Comparison of ENCODE assay signal across 7 mouse cellular contexts in genomic region chr1:55405272-55406022, GRCm38 (mm10). TPM values are rescaled to one million over a fixed set of nuclear protein-coding genes. Genes with fewer than 3 reads are reported as not detected.
DNase-seq lines count a peak whose midpoint lies in the region; ATAC-seq and TF ChIP-seq lines count a peak whose summit lies in the region.

Gene Plcl1, plus strand, starts transcription at chr1:55405921.

- no peak for TF ChIP-seq EP300 in heart, adult 2 months (IDR thresholded peaks at IDR 0.05; ENCODE audit: insufficient read depth, low read depth, low read length)

- peak; percentile 55; the same call in 1 of the 2 replicates for TF ChIP-seq POLR2A in heart, adult 2 months (IDR thresholded peaks at IDR 0.05; ENCODE audit: insufficient read depth, low read depth, low read length)

- intact Hi-C loops in heart, adult 2 months (cut with DNase I) = loop anchor here (5.0 to 10.0 kb wide), 3 partner anchors 107 to 1569 kb away; partner anchors contain the start of gene Satb2

- ATAC-seq in embryonic facial prominence, embryonic 11.5 days (replicated peaks; ENCODE audit: insufficient number of reproducible peaks, low FRiP score, low TSS enrichment, low read depth) = peak; percentile 99
- ATAC-seq in limb, embryonic 12.5 days (ENCODE audit: insufficient number of reproducible peaks, insufficient read depth, low FRiP score, low TSS enrichment, low read depth) = peak; percentile 99
- peak; percentile 98 for ATAC-seq in midbrain, embryonic 14.5 days (ENCODE audit: low FRiP score, low TSS enrichment)

- no peaks in the 10 kb centered on the region for H3K79me2 ChIP-seq in heart, adult 2 months (replicated peaks; ENCODE audit: control insufficient read depth, insufficient read depth, low read length)

- H3K4me2 ChIP-seq in embryonic facial prominence, embryonic 11.5 days (ENCODE audit: low read depth, low read length) = peak within 1 kb of the TSS; percentile 100
- peak within 1 kb of the TSS; percentile 100 for H3K4me2 ChIP-seq in limb, embryonic 12.5 days
- H3K4me2 ChIP-seq in midbrain, embryonic 14.5 days (ENCODE audit: low read length) = peak within 1 kb of the TSS; percentile 96

- no peaks in the 10 kb centered on the region for H3K36me3 ChIP-seq in embryonic facial prominence, embryonic 11.5 days (replicated peaks; ENCODE audit: control insufficient read depth, insufficient read depth, low read depth, low read length)
- H3K36me3 ChIP-seq in heart, adult 2 months (ENCODE audit: control insufficient read depth, insufficient read depth, low read length) = no peaks in the 10 kb centered on the region
- no peaks in the 10 kb centered on the region for H3K36me3 ChIP-seq in limb, embryonic 12.5 days
- H3K36me3 ChIP-seq in midbrain, embryonic 14.5 days (ENCODE audit: control insufficient read depth, insufficient read depth, low read length) = no peaks in the 10 kb centered on the region

- H3K9me3 ChIP-seq in embryonic facial prominence, embryonic 11.5 days (replicated peaks; ENCODE audit: control insufficient read depth, low read length) = no peaks in the 10 kb centered on the region
- H3K9me3 ChIP-seq in limb, embryonic 12.5 days = no peaks in the 10 kb centered on the region
- no peaks in the 10 kb centered on the region for H3K9me3 ChIP-seq in midbrain, embryonic 14.5 days (ENCODE audit: control insufficient read depth, low read length)

- no peaks in the 10 kb centered on the region for H3K4me1 ChIP-seq in embryonic facial prominence, embryonic 11.5 days (ENCODE audit: control insufficient read depth, insufficient read depth, low read length)
- no peaks in the 10 kb centered on the region; the same call in 1 of the 2 replicates for H3K4me1 ChIP-seq in heart, adult 2 months (ENCODE audit: control insufficient read depth, insufficient read depth, low read length)
- peaks cover 9% of the 10 kb centered on the region for H3K4me1 ChIP-seq in limb, embryonic 12.5 days (replicated peaks)
- peaks cover 17% of the 10 kb centered on the region; the same call in 1 of the 2 replicates for H3K4me1 ChIP-seq in midbrain, embryonic 14.5 days (ENCODE audit: control insufficient read depth, insufficient read depth, low read length)

- no peak for TF ChIP-seq CTCF in heart, adult 2 months (IDR thresholded peaks at IDR 0.05)

- peak within 1 kb of the TSS; percentile 64 for H3K4me3 ChIP-seq in embryonic facial prominence, embryonic 11.5 days (ENCODE audit: low read depth, low read length)
- peak within 1 kb of the TSS; percentile 88 for H3K4me3 ChIP-seq in heart, adult 2 months
- H3K4me3 ChIP-seq in limb, embryonic 12.5 days (replicated peaks) = peak within 1 kb of the TSS; percentile 67
- peak within 1 kb of the TSS; percentile 80 for H3K4me3 ChIP-seq in midbrain, embryonic 14.5 days (replicated peaks; ENCODE audit: low read depth, low read length)

- DNase-seq in adrenal gland, postnatal 25 days = peak; percentile 97
- DNase-seq in embryonic facial prominence, embryonic 11.5 days (ENCODE audit: low spot score) = peak; percentile 94
- peak; percentile 93 to 96 for DNase-seq in heart, adult 2 months
- peak; percentile 97 for DNase-seq in kidney, adult 8-10 months
- DNase-seq in midbrain, embryonic 14.5 days = peak; percentile 96
- peak; percentile 68 for DNase-seq in spleen, adult 12 weeks (ENCODE audit: low spot score)

- WGBS in embryonic facial prominence, embryonic 11.5 days = 3% methylated on average over 43 of the region's 51 CpGs
- WGBS in heart, adult 2 months = 2% methylated on average over 50 of the region's 51 CpGs
- WGBS in limb, embryonic 12.5 days = 4% methylated on average over 50 of the region's 51 CpGs
- WGBS in midbrain, embryonic 14.5 days = 3% methylated on average over 51 of the region's 51 CpGs

- no peak within 1 kb of the TSS for H3K27ac ChIP-seq in embryonic facial prominence, embryonic 11.5 days (replicated peaks; ENCODE audit: low read depth, low read length)
- peak within 1 kb of the TSS; percentile 75 for H3K27ac ChIP-seq in heart, adult 2 months
- H3K27ac ChIP-seq in limb, embryonic 12.5 days = 0 out of 2 replicates have a peak within 1 kb of the TSS, but pooled peaks have one; percentile 17
- H3K27ac ChIP-seq in midbrain, embryonic 14.5 days (replicated peaks; ENCODE audit: low read depth, low read length) = peak within 1 kb of the TSS; percentile 84

- H3K27me3 ChIP-seq in embryonic facial prominence, embryonic 11.5 days (ENCODE audit: control insufficient read depth, insufficient read depth, low read length) = no peaks in the 10 kb centered on the region; the same call in 1 of the 2 replicates
- H3K27me3 ChIP-seq in heart, adult 2 months (ENCODE audit: control insufficient read depth, insufficient read depth, low read length) = no peaks in the 10 kb centered on the region
- H3K27me3 ChIP-seq in limb, embryonic 12.5 days = peaks cover 34% of the 10 kb centered on the region
- H3K27me3 ChIP-seq in midbrain, embryonic 14.5 days (ENCODE audit: control insufficient read depth, insufficient read depth, low read length) = 0 out of 2 replicates have a peak, but pooled peaks cover 3% of the 10 kb centered on the region

- peak within 1 kb of the TSS; percentile 63 for H3K9ac ChIP-seq in embryonic facial prominence, embryonic 11.5 days (replicated peaks; ENCODE audit: low read length)
- peak within 1 kb of the TSS; percentile 70 for H3K9ac ChIP-seq in heart, adult 2 months (ENCODE audit: low read depth, low read length)
- H3K9ac ChIP-seq in limb, embryonic 12.5 days (replicated peaks) = peak within 1 kb of the TSS; percentile 69
- peak within 1 kb of the TSS; percentile 78 for H3K9ac ChIP-seq in midbrain, embryonic 14.5 days (replicated peaks; ENCODE audit: low read length)

RNA-seq across cellular contexts. Expression of gene Plcl1, which starts in this region (rescaled TPM):
- total RNA-seq in adrenal gland, postnatal 25 days (2021) = 5.0 TPM in 2 replicates
- 1.0 and 1.2 TPM in 2 replicates for polyA plus RNA-seq in embryonic facial prominence, embryonic 11.5 days (2014; fragmentation: Nextera tagmentation; extraction: Ambion mirVana)
- total RNA-seq in heart, adult 2 months (2021) = 1 to 10 TPM; 3.0 to 3.1 TPM
- 0.86 and 1.5 TPM in 2 replicates for polyA plus RNA-seq in heart, adult 2 months (2012; rRNA removed)
- 0.79 and 1.2 TPM in 2 replicates for polyA plus RNA-seq in limb, embryonic 12.5 days (2016; fragmentation: Nextera tagmentation; extraction: Ambion mirVana)
- 5.0 and 5.1 TPM in 2 replicates for polyA plus RNA-seq in midbrain, embryonic 14.5 days (2014; fragmentation: Nextera tagmentation; extraction: Ambion mirVana)
